Mouse (Mus musculus): Measurements from ENCODE around the gene Mybpc2. TPM values are rescaled to one million over a fixed set of nuclear protein-coding genes. Genes with fewer than 3 reads are reported as not detected.

Mybpc2 gene
- total RNA-seq, 1 experiment from 2014 or later: not detected

GRCm38 (mm10) chr7:44531946-44532732 lies 7.7 kb upstream of the Mybpc2 start, which contains the start of gene Spib:
Gene Spib (minus strand): TSS chr7:44532071.
- no peak for ATAC-seq (replicated peaks in 1 of 2; ENCODE audit: insufficient read depth in 1 of 2, low FRiP score in 2 of 2, low TSS enrichment in 1 of 2, low read depth in 1 of 2, poor library complexity in 2 of 2, severe bottlenecking in 2 of 2)

DNA sequence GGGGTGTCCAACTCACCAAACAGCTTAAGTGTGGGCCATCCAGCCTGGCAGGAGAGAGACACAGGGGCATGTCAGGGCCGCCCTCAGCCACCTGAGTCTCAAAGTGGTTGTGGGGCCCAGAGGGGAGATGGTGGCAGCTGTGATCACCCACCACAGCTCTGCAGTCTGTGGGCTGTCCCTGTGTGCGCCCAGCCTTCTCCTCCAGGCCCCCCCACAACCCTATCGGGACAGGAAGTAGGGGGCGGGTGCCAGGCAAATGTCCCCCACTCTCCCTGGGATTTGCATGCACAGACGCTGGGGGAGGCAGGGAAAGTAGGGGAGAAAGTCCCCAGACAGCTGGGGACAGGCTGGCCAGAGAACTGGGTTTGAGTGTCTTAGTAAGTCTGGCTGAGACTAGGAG lies 6.8 kb upstream of the Mybpc2 start:
- ATAC-seq (replicated peaks in 1 of 2; ENCODE audit: insufficient read depth in 1 of 2, low FRiP score in 2 of 2, low TSS enrichment in 1 of 2, low read depth in 1 of 2, poor library complexity in 2 of 2, severe bottlenecking in 2 of 2): no peak

GRCm38 (mm10) chr7:44530507-44530906 lies 6.1 kb upstream of the Mybpc2 start:
- no peak for ATAC-seq (replicated peaks in 1 of 2; ENCODE audit: insufficient read depth in 1 of 2, low FRiP score in 2 of 2, low TSS enrichment in 1 of 2, low read depth in 1 of 2, poor library complexity in 2 of 2, severe bottlenecking in 2 of 2)

- no peak for ATAC-seq (replicated peaks in 1 of 2; ENCODE audit: insufficient read depth in 1 of 2, low FRiP score in 2 of 2, low TSS enrichment in 1 of 2, low read depth in 1 of 2, poor library complexity in 2 of 2, severe bottlenecking in 2 of 2)
Measured at GRCm38 (mm10) chr7:44529518-44529917, 5.1 kb upstream of the Mybpc2 start.

DNA sequence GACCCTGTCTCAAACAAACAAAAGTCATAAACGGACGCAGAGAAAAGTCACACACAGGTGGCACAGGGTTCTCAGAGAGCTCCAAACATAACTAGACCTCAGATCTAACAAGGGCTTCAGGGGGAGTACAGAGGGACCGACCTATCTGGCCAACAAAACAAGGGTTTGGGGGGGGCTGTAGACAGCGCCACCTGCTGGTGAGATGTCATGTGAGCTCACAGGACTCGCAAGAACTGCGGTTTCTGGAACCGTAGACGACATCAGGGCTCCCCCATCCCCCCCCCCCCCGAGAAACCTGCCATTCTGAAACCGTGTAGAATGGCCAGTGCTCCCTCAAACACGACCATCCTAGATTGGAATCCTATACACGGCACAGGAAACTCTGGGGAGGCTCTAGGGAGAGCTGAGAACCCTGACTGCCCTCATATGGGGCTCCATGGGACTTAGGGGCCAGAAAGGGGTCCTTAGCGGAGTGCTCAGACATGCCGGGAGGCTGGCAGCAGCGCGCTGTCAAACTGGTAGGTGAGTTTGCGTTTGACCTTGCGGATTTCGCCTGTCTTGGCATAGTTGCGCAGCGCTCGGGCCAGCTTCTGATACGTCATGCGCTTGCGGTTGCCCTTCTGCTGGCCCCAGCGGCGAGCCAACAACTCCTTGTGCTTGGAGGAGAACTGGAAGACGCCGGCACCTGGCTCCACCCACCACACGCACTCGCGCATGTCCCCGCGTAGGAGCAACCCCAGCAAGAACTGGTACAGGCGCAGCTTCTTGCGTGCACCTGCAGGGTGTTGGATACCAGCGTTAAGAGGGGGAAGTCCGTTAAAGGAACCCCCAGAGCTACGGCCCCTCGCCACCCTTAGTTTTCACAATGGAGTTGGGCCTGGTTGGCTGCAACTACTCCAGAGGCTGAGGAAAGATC lies 3.3 kb upstream of the Mybpc2 start:
- peak; percentile 84 to 86 for ATAC-seq (replicated peaks in 1 of 2; ENCODE audit: insufficient read depth in 1 of 2, low FRiP score in 2 of 2, low TSS enrichment in 1 of 2, low read depth in 1 of 2, poor library complexity in 2 of 2, severe bottlenecking in 2 of 2)

GRCm38 (mm10) chr7:44526414-44527154 lies 2.1 kb upstream of the Mybpc2 start:
- ATAC-seq (replicated peaks in 1 of 2; ENCODE audit: insufficient read depth in 1 of 2, low FRiP score in 2 of 2, low TSS enrichment in 1 of 2, low read depth in 1 of 2, poor library complexity in 2 of 2, severe bottlenecking in 2 of 2): no peak

- no peak for ATAC-seq (replicated peaks in 1 of 2; ENCODE audit: insufficient read depth in 1 of 2, low FRiP score in 2 of 2, low TSS enrichment in 1 of 2, low read depth in 1 of 2, poor library complexity in 2 of 2, severe bottlenecking in 2 of 2)
Measured at GRCm38 (mm10) chr7:44525126-44525832, 823 bp upstream of the Mybpc2 start.

GRCm38 (mm10) chr7:44523056-44523455 lies 1.4 kb downstream of the Mybpc2 start:
- ATAC-seq (replicated peaks in 1 of 2; ENCODE audit: insufficient read depth in 1 of 2, low FRiP score in 2 of 2, low TSS enrichment in 1 of 2, low read depth in 1 of 2, poor library complexity in 2 of 2, severe bottlenecking in 2 of 2): no peak

- peak; percentile 65 to 75 for ATAC-seq (replicated peaks in 1 of 2; ENCODE audit: insufficient read depth in 1 of 2, low FRiP score in 2 of 2, low TSS enrichment in 1 of 2, low read depth in 1 of 2, poor library complexity in 2 of 2, severe bottlenecking in 2 of 2)
Measured at GRCm38 (mm10) chr7:44521710-44522109, 2.7 kb downstream of the Mybpc2 start.

DNA sequence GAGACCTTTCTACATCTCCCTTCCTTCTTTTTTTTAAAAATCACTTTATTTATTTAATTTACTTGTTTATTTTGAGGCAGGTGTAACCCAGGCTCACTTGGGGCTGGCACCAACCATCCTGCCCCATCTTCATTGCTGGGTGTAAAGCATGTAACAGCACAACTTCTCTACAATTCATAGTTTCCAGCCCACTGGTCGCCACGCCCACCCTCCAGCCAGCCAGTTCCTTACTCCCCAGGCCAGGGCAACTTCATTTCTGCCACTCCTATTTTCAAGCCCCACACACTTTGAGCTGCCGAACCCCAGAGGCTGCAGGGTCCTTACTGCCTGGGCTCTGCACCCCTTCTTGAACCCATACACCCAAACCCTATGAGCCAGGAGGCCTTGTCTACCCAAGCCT lies 3.5 kb downstream of the Mybpc2 start:
- ATAC-seq (replicated peaks in 1 of 2; ENCODE audit: insufficient read depth in 1 of 2, low FRiP score in 2 of 2, low TSS enrichment in 1 of 2, low read depth in 1 of 2, poor library complexity in 2 of 2, severe bottlenecking in 2 of 2): no peak

GRCm38 (mm10) chr7:44519240-44519913 lies 5.1 kb downstream of the Mybpc2 start:
- no peak for ATAC-seq (replicated peaks in 1 of 2; ENCODE audit: insufficient read depth in 1 of 2, low FRiP score in 2 of 2, low TSS enrichment in 1 of 2, low read depth in 1 of 2, poor library complexity in 2 of 2, severe bottlenecking in 2 of 2)

GRCm38 (mm10) chr7:44507491-44507890 lies 17.0 kb downstream of the Mybpc2 start:
- no peak for ATAC-seq (replicated peaks in 1 of 2; ENCODE audit: insufficient read depth in 1 of 2, low FRiP score in 2 of 2, low TSS enrichment in 1 of 2, low read depth in 1 of 2, poor library complexity in 2 of 2, severe bottlenecking in 2 of 2)

- ATAC-seq (replicated peaks in 1 of 2; ENCODE audit: insufficient read depth in 1 of 2, low FRiP score in 2 of 2, low TSS enrichment in 1 of 2, low read depth in 1 of 2, poor library complexity in 2 of 2, severe bottlenecking in 2 of 2): peak; percentile 50 to 54; a peak in 2 of 4 replicates
Measured at GRCm38 (mm10) chr7:44501563-44502115, 22.8 kb downstream of the Mybpc2 start.

DNA sequence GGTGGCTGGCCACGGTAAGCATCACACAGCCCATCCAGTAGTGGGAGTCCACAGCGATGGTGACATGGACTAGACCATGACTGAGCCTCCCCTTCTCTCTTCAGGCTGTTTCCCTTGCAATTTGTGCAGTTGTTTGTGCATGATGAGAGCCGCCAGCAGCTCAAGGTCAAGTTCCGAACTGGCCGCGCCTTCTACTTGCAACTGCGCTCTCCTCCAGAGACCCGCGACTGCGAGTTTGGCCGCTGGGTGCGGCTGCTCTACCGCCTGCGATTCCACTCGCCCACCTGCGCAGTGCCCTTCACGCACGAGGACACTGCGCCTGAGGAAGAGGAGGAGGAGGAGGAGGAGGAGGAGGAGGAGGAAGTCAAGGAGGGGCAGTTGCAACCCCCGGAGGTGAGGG lies 24.4 kb downstream of the Mybpc2 start:
- ATAC-seq (replicated peaks in 1 of 2; ENCODE audit: insufficient read depth in 1 of 2, low FRiP score in 2 of 2, low TSS enrichment in 1 of 2, low read depth in 1 of 2, poor library complexity in 2 of 2, severe bottlenecking in 2 of 2): no peak

GRCm38 (mm10) chr7:44498922-44499321 lies 25.5 kb downstream of the Mybpc2 start:
- ATAC-seq (replicated peaks in 1 of 2; ENCODE audit: insufficient read depth in 1 of 2, low FRiP score in 2 of 2, low TSS enrichment in 1 of 2, low read depth in 1 of 2, poor library complexity in 2 of 2, severe bottlenecking in 2 of 2): no peak

- ATAC-seq (replicated peaks in 1 of 2; ENCODE audit: insufficient read depth in 1 of 2, low FRiP score in 2 of 2, low TSS enrichment in 1 of 2, low read depth in 1 of 2, poor library complexity in 2 of 2, severe bottlenecking in 2 of 2): no peak
Measured at GRCm38 (mm10) chr7:44497361-44498055, 26.9 kb downstream of the Mybpc2 start.

Measured in hematopoietic stem cell, adult 5-6 weeks (primary cell).